Mouse (Mus musculus) brain, embryonic 14.5 days (tissue): ENCODE measurements around the gene Vmn2r91.
"Not testable (repeated sequence)": the region's sequence is repeated elsewhere in the genome, so short reads cannot be mapped to it uniquely, and the experiment has no call there.

Source experiments
- CTCF ChIP-seq: fragments of 200-500 bp; IDR thresholded peaks from 2 replicates; pipeline ENCODE4 v1.5.1; 2012; ENCODE audit warnings: inconsistent platforms, mild to moderate bottlenecking, moderate library complexity, borderline replicate concordance; ENCODE audit not compliant: insufficient read depth, insufficient read length; ENCODE audit errors: extremely low read depth
- POLR2A ChIP-seq: fragments of 200-500 bp; IDR thresholded peaks from 2 replicates; pipeline ENCODE4 v1.6.1; 2012; ENCODE audit warnings: mild to moderate bottlenecking, inconsistent platforms, borderline replicate concordance; ENCODE audit not compliant: poor library complexity, insufficient read depth, insufficient read length, severe bottlenecking; ENCODE audit errors: extremely low read depth

DNA sequence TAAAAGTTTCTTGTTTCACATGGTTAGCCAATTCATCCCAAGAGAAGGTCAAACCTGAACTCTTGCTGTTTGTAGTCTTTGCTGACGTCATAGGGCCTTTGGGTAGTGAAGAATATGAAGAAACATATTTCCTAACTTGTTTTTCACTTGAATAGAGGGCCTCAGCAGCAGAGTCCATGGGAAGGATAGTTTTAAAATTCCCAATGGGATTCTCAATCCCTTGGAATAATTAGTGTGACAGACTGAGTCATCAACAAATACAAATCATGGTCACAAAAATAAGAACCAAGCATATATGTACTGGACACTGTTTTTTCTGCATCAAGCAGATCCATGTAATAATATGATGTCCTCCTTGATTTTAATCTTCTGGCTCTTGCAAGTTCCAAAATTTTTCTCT, 66.8 kb downstream of the Vmn2r91 start, which contains the start of gene Vmn2r92:
- not testable (repeated sequence) for TF ChIP-seq CTCF, POLR2A
